Mouse (Mus musculus) kidney, postnatal 0 days (tissue): ENCODE measurements around the gene Anks1b. TPM values are rescaled to one million over a fixed set of nuclear protein-coding genes. Genes with fewer than 3 reads are reported as not detected.

Experiments used
- ATAC-seq: fragments of 200-750 bp; cut with Nextera tagmentation; replicated peaks from 2 replicates; pipeline ENCODE4 v1.8.0; 2017; ENCODE audit warnings: low read depth, moderate number of reproducible peaks, moderate TSS enrichment, moderate library complexity; ENCODE audit not compliant: low FRiP score
- DNase-seq: peaks from one replicate; pipeline ENCODE4 v3.0.0-alpha.2; 2016; ENCODE audit warnings: low spot score
- H3K27ac ChIP-seq: fragments of 300-500 bp; sonication (generic); 2 replicates; pipeline ENCODE4 v1.5.1; 2014; ENCODE audit warnings: mild to moderate bottlenecking
- H3K27me3 ChIP-seq: fragments of 300-500 bp; sonication (generic); 2 replicates; pipeline ENCODE4 v1.6.1; 2014; ENCODE audit warnings: low read length, mixed read lengths; ENCODE audit not compliant: insufficient read depth
- H3K36me3 ChIP-seq: fragments of 300-500 bp; sonication (generic); 2 replicates; pipeline ENCODE4 v1.6.1; 2014; ENCODE audit warnings: low read length, mixed read lengths; ENCODE audit not compliant: insufficient read depth
- H3K4me1 ChIP-seq: fragments of 300-500 bp; sonication (generic); replicated peaks from 2 replicates; pipeline ENCODE4 v1.6.1; 2014; ENCODE audit warnings: antibody characterized with exemption, low read length, mixed read lengths; ENCODE audit not compliant: insufficient read depth
- H3K4me2 ChIP-seq: fragments of 300-500 bp; sonication (generic); 2 replicates; pipeline ENCODE4 v1.6.1; 2014; ENCODE audit warnings: mild to moderate bottlenecking, low read length, moderate library complexity, mixed read lengths
- H3K4me3 ChIP-seq: fragments of 300-500 bp; sonication (generic); replicated peaks from 2 replicates; pipeline ENCODE4 v1.5.1; 2014; ENCODE audit warnings: low read depth, low read length
- H3K9ac ChIP-seq: fragments of 300-500 bp; sonication (generic); 2 replicates; pipeline ENCODE4 v1.6.1; 2014; ENCODE audit warnings: low read depth, low read length
- H3K9me3 ChIP-seq: fragments of 300-500 bp; sonication (generic); replicated peaks from 2 replicates; pipeline ENCODE4 v1.6.1; 2016; ENCODE audit warnings: low read length, inconsistent platforms, mixed read lengths
- CTCF ChIP-seq: IDR thresholded peaks from 2 replicates; pipeline ENCODE4 v1.5.1; 2016; ENCODE audit warnings: antibody characterized with exemption, low read depth, mild to moderate bottlenecking, moderate library complexity
- WGBS: fragments of 180-500 bp; shearing (Covaris S2); extraction: QIAGEN DNeasy Blood & Tissue Kit; methylation state at CpG from one replicate; pipeline ENCODE4 v1.1.7; 2014; 5-methylcytosine and 5-hydroxymethylcytosine counted together
- polyA plus RNA-seq: library from polyadenylated mRNA; unstranded; fragments of >200 nt; fragmentation: Nextera tagmentation; extraction: Ambion mirVana; gene quantifications from 2 replicates; pipeline ENCODE4 v1.2.1, GENCODE M21; 2015

The Anks1b gene
- polyA plus RNA-seq, 1 experiment from 2014 or later: 3.1 TPM

DNA sequence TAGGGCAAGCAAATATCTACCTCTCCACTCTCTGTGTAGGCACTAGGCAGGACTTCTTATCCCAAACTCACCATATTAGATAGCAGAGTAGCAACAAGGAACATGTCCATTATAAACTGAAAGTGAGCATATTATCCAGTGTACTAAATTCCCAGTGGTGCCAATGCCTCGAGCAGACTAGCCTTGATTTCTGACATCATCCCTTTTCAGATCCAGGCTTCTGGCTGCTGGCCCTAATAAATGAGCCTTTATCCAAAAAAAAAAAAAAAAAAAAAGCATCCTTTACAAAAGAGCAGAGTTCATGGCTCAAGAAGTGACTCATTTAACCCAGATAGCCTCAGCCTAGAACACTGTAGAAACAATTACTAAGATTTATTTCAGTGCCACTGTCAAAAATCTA lies 568.3 kb downstream of the Anks1b start:
- Histone ChIP-seq H3K27me3 (no peaks in the 10 kb centered on the region), H3K4me2 (no peak overlapping the region), H3K27ac (no peak overlapping the region), H3K36me3 (no peaks in the 10 kb centered on the region), H3K4me1 (no peaks in the 10 kb centered on the region), H3K9me3 (no peaks in the 10 kb centered on the region), H3K9ac (no peak overlapping the region), H3K4me3 (no peak overlapping the region)
- 56% methylated on average over 1 of the region's 1 CpGs for WGBS
- TF ChIP-seq CTCF: no peak
- DNase-seq: no peak
- ATAC-seq: no peak

DNA sequence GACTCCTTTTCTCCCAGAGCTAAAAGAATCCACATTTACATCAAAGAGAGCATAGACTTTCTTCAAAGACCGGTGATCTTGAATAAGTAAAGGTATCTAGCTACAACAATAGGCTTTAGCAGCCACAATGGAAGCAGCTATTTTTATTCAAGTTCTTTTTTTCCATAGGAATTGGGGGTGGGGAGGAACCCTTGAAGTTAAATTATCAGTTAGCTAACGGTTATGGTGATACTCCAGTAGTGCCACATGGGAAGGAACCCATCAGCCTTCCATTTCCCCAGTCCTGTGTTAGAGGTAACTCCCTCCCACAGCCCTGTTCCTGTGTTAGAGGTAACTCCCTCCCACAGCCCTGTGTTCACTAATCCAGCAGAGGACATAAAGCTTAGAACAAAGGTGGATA lies 591.6 kb downstream of the Anks1b start:
- no peaks in the 10 kb centered on the region for H3K4me1 ChIP-seq
- H3K4me2 ChIP-seq: no peak overlapping the region
- no peak overlapping the region for H3K27ac ChIP-seq
- 88% methylated on average over 2 of the region's 2 CpGs for WGBS
- no peaks in the 10 kb centered on the region for H3K36me3 ChIP-seq
- no peak overlapping the region for H3K9ac ChIP-seq
- ATAC-seq: no peak
- H3K27me3 ChIP-seq: no peaks in the 10 kb centered on the region
- no peak for DNase-seq
- no peak overlapping the region for H3K4me3 ChIP-seq
- no peaks in the 10 kb centered on the region for H3K9me3 ChIP-seq
- no peak for TF ChIP-seq CTCF

DNA sequence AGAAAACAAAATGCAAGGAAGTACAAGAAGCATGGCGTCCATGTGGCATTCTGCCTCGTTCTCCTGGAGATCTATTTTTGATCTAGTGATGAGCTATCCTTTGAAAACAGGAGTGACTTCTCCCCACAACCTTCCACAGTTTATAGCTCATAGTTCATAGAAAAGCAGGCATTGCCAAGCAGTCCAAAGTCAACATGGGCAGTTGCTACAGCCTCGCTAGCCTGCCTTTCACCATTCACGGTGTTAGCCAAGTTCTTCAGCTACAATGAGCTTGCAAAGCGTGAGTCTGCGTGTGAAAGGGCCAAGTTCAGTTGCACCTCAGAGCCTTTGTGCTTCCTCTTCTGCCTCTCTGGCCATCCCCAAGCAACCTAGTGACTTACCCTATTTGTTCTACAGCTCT lies 592.1 kb downstream of the Anks1b start:
- no peaks in the 10 kb centered on the region for H3K4me1 ChIP-seq
- H3K9me3 ChIP-seq: no peaks in the 10 kb centered on the region
- no peak for ATAC-seq
- H3K27ac ChIP-seq: no peak overlapping the region
- no peak for TF ChIP-seq CTCF
- WGBS: 89% methylated on average over 6 of the region's 6 CpGs
- H3K9ac ChIP-seq: no peak overlapping the region
- no peaks in the 10 kb centered on the region for H3K27me3 ChIP-seq
- H3K4me3 ChIP-seq: no peak overlapping the region
- no peak overlapping the region for H3K4me2 ChIP-seq
- no peaks in the 10 kb centered on the region for H3K36me3 ChIP-seq
- DNase-seq: no peak

- ATAC-seq (no peak), DNase-seq (no peak)
- Histone ChIP-seq H3K4me1 (no peaks in the 10 kb centered on the region), H3K27ac (no peak overlapping the region), H3K4me3 (no peak overlapping the region), H3K27me3 (no peaks in the 10 kb centered on the region), H3K9ac (no peak overlapping the region), H3K36me3 (no peaks in the 10 kb centered on the region), H3K9me3 (no peaks in the 10 kb centered on the region), H3K4me2 (no peak overlapping the region)
- TF ChIP-seq CTCF: no peak
- WGBS: 68% methylated on average over 1 of the region's 1 CpGs
Observed at GRCm38 (mm10) chr10:90467546-90467945, 594.2 kb downstream of the Anks1b start.

- H3K27ac ChIP-seq: no peak overlapping the region
- no peak overlapping the region for H3K4me3 ChIP-seq
- H3K4me2 ChIP-seq: no peak overlapping the region
- WGBS: 62% methylated on average over 7 of the region's 7 CpGs
- no peak overlapping the region for H3K9ac ChIP-seq
- no peak for DNase-seq
- no peaks in the 10 kb centered on the region for H3K4me1 ChIP-seq
- no peaks in the 10 kb centered on the region for H3K27me3 ChIP-seq
- H3K36me3 ChIP-seq: no peaks in the 10 kb centered on the region
- TF ChIP-seq CTCF: no peak
- no peaks in the 10 kb centered on the region for H3K9me3 ChIP-seq
- no peak for ATAC-seq
Observed at GRCm38 (mm10) chr10:90493436-90493835, 620.1 kb downstream of the Anks1b start.

DNA sequence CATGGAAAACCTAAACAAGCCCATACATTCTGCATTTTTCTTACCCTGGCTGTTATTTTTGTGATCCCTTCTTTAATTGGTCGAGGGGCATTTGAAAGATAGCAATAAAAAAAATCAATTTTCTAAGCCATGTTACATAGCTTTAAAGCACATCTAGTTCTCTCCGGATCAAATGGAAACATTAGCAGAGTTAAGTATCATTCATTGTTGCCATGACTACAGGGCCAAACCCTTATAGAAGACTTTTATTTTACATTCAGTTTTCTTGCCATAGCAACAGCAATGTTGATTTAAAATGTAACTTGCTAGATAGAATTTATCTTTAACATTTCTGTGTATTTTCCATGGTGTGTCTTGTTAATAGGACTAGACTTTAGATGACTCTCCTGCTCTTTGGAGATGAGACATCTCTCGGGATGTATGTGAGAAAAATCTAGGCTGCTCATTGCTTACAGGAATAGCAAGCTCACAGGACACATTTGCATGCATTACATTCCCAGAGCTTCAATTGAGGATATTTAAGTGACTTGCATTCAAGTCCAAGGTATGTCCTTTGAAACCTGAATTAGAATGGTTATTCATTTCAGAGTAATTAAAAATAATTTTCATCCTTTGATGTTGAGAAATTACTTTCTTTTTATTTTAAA lies 620.8 kb downstream of the Anks1b start:
- 82% methylated on average over 3 of the region's 3 CpGs for WGBS
- no peaks in the 10 kb centered on the region for H3K36me3 ChIP-seq
- DNase-seq (no peak), ATAC-seq (no peak)
- no peak overlapping the region for H3K4me2 ChIP-seq
- no peaks in the 10 kb centered on the region for H3K9me3 ChIP-seq
- H3K4me3 ChIP-seq: no peak overlapping the region
- no peaks in the 10 kb centered on the region for H3K27me3 ChIP-seq
- no peaks in the 10 kb centered on the region for H3K4me1 ChIP-seq
- no peak overlapping the region for H3K27ac ChIP-seq
- no peak for TF ChIP-seq CTCF
- H3K9ac ChIP-seq: no peak overlapping the region

GRCm38 (mm10) chr10:90494981-90495516 lies 621.7 kb downstream of the Anks1b start:
- H3K4me2 ChIP-seq: no peak overlapping the region
- no peak for DNase-seq
- no peak for ATAC-seq
- no peaks in the 10 kb centered on the region for H3K4me1 ChIP-seq
- TF ChIP-seq CTCF: no peak
- WGBS: 76% methylated on average over 4 of the region's 4 CpGs
- no peaks in the 10 kb centered on the region for H3K36me3 ChIP-seq
- no peaks in the 10 kb centered on the region for H3K9me3 ChIP-seq
- H3K4me3 ChIP-seq: no peak overlapping the region
- no peak overlapping the region for H3K27ac ChIP-seq
- H3K27me3 ChIP-seq: no peaks in the 10 kb centered on the region
- H3K9ac ChIP-seq: no peak overlapping the region
